Mouse (Mus musculus) E14TG2a.4 (cell line): ENCODE measurements around the gene Usp37.

ENCODE experiments used
- CTCF ChIP-seq: conservative IDR thresholded peaks from 2 replicates; pipeline ENCODE4 v1.5.1; 2014; ENCODE audit warnings: low read length
- NANOG ChIP-seq: IDR thresholded peaks from 2 replicates; pipeline ENCODE4 v1.6.1; 2014; ENCODE audit warnings: borderline replicate concordance, low read length, mixed read lengths

DNA sequence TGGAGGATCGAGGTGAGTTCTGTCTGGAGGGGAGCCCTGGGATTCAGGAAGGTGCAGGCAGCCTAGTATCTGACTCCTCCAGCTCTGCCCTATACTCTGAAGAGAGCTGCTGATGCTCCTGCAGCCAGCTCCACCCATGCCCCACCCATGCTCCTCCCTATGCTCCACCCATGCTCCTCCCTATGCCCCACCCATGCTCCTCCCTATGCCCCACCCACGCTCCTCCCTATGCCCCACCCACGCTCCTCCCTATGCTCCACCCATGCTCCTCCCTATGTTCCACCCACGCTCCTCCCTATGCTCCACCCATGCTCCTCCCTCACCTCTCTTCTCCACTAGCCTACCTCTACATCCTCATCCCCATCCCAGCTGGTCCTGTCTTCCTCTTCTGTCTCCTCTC, 128.9 kb downstream of the Usp37 start:
- TF ChIP-seq CTCF: no peak
- no peak for TF ChIP-seq NANOG
